Mouse (Mus musculus) kidney, postnatal 0 days (tissue): ENCODE results near the gene Tceal3. TPM values are rescaled to one million over a fixed set of nuclear protein-coding genes. Genes with fewer than 3 reads are reported as not detected.
"Not testable (repeated sequence)": the region's sequence is repeated elsewhere in the genome, so short reads cannot be mapped to it uniquely, and the experiment has no call there.

Experiments
- ATAC-seq: fragments of 200-750 bp; cut with Nextera tagmentation; replicated peaks from 2 replicates; pipeline ENCODE4 v1.8.0; 2017; ENCODE audit warnings: low read depth, moderate number of reproducible peaks, moderate TSS enrichment, moderate library complexity; ENCODE audit not compliant: low FRiP score
- DNase-seq: peaks from one replicate; pipeline ENCODE4 v3.0.0-alpha.2; 2016; ENCODE audit warnings: low spot score
- H3K27ac ChIP-seq: fragments of 300-500 bp; sonication (generic); 2 replicates; pipeline ENCODE4 v1.5.1; 2014; ENCODE audit warnings: mild to moderate bottlenecking
- H3K27me3 ChIP-seq: fragments of 300-500 bp; sonication (generic); 2 replicates; pipeline ENCODE4 v1.6.1; 2014; ENCODE audit warnings: low read length, mixed read lengths; ENCODE audit not compliant: insufficient read depth
- H3K36me3 ChIP-seq: fragments of 300-500 bp; sonication (generic); 2 replicates; pipeline ENCODE4 v1.6.1; 2014; ENCODE audit warnings: low read length, mixed read lengths; ENCODE audit not compliant: insufficient read depth
- H3K4me1 ChIP-seq: fragments of 300-500 bp; sonication (generic); replicated peaks from 2 replicates; pipeline ENCODE4 v1.6.1; 2014; ENCODE audit warnings: antibody characterized with exemption, low read length, mixed read lengths; ENCODE audit not compliant: insufficient read depth
- H3K4me2 ChIP-seq: fragments of 300-500 bp; sonication (generic); 2 replicates; pipeline ENCODE4 v1.6.1; 2014; ENCODE audit warnings: mild to moderate bottlenecking, low read length, moderate library complexity, mixed read lengths
- H3K4me3 ChIP-seq: fragments of 300-500 bp; sonication (generic); replicated peaks from 2 replicates; pipeline ENCODE4 v1.5.1; 2014; ENCODE audit warnings: low read depth, low read length
- H3K9ac ChIP-seq: fragments of 300-500 bp; sonication (generic); 2 replicates; pipeline ENCODE4 v1.6.1; 2014; ENCODE audit warnings: low read depth, low read length
- H3K9me3 ChIP-seq: fragments of 300-500 bp; sonication (generic); replicated peaks from 2 replicates; pipeline ENCODE4 v1.6.1; 2016; ENCODE audit warnings: low read length, inconsistent platforms, mixed read lengths
- CTCF ChIP-seq: IDR thresholded peaks from 2 replicates; pipeline ENCODE4 v1.5.1; 2016; ENCODE audit warnings: antibody characterized with exemption, low read depth, mild to moderate bottlenecking, moderate library complexity
- WGBS: fragments of 180-500 bp; shearing (Covaris S2); extraction: QIAGEN DNeasy Blood & Tissue Kit; methylation state at CpG from one replicate; pipeline ENCODE4 v1.1.7; 2014; 5-methylcytosine and 5-hydroxymethylcytosine counted together
- polyA plus RNA-seq: library from polyadenylated mRNA; unstranded; fragments of >200 nt; fragmentation: Nextera tagmentation; extraction: Ambion mirVana; gene quantifications from 2 replicates; pipeline ENCODE4 v1.2.1, GENCODE M21; 2015

Tceal3 gene
- polyA plus RNA-seq, 1 experiment from 2014 or later = 6.0 TPM

DNA sequence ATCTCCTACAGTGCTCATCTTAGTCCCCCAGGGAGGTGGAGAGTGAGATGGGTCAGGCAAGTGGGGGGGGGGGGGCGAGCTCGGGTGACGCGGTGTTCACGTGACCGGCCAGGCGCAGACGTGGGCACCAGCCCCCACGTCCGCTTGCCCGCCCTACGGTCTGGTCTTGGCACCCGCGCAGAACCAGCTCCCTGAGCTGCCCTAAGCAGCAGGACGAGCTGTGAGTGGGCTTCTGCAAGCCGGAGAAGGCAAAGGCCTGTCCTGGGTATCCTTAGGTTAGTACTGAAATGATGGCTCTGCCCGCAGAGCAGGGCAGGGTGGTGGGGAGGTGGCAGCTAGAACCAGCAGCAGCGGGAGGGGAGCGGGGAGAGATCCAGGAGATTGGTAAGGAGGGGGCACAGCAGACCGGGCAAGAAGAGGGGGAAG, 75.7 kb downstream of the Tceal3 start:
- no peak for TF ChIP-seq CTCF

DNA sequence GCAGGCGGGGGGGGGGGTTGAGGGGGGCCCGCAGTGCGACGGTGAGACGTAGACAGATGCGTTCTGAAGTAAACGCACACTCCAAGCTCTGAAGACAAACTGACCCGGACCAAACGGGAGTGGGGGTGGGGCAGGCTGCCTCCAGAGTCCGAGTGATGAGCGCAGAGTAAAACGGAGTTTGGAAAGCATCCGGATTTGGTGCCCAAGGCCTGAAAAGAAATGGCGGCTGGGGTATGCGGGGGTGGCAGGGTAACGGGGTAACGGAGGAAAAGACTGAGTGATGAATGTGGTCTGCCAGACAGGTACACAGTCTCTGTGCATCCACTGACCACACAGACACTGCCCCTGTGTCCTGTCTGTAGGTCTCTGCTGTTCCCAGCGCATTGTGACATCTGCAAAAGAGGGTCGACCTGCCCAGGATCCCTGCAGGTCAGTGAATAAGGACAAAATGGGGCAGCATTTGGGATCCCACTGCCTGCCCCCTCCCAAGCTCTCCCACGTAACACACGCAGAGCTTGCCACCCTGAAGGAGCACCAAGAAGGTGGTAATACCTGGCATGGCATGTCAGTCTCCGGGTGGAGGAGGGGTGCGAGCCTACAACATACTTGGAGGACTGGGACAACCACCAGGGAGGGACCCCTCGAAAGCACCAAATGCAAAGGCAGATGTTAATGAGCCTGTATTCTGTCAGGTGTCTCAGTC, 76.3 kb downstream of the Tceal3 start:
- 26% methylated on average over 22 of the region's 24 CpGs for WGBS
- Histone ChIP-seq H3K9ac (peak overlapping the region; percentile 18; the same call in 1 of the 2 replicates), H3K4me2 (peak overlapping the region; percentile 67), H3K4me3 (peak overlapping the region; percentile 28)
- not testable (repeated sequence) for H3K4me1 ChIP-seq, H3K9me3 ChIP-seq, H3K27me3 ChIP-seq, ATAC-seq, H3K27ac ChIP-seq, DNase-seq, H3K36me3 ChIP-seq

More for the DNA sequence above, 75.7 kb downstream of the Tceal3 start:
- H3K27ac ChIP-seq = no peak overlapping the region
- peak; percentile 46; the same call in 1 of the 2 replicates for ATAC-seq
- no peaks in the 10 kb centered on the region for H3K36me3 ChIP-seq
- H3K9me3 ChIP-seq = no peaks in the 10 kb centered on the region
- no peaks in the 10 kb centered on the region for H3K4me1 ChIP-seq
- DNase-seq = peak; percentile 0
- no peaks in the 10 kb centered on the region for H3K27me3 ChIP-seq
- peak overlapping the region; percentile 18; the same call in 1 of the 2 replicates for H3K9ac ChIP-seq
- 38% methylated on average over 12 of the region's 20 CpGs for WGBS
- peak overlapping the region; percentile 67 for H3K4me2 ChIP-seq
- H3K4me3 ChIP-seq = peak overlapping the region; percentile 28

- no peak overlapping the region for H3K27ac ChIP-seq
- no peak overlapping the region for H3K9ac ChIP-seq
- H3K36me3 ChIP-seq = no peaks in the 10 kb centered on the region
- no peaks in the 10 kb centered on the region for H3K27me3 ChIP-seq
- no peak overlapping the region for H3K4me3 ChIP-seq
- no peaks in the 10 kb centered on the region for H3K9me3 ChIP-seq
- H3K4me2 ChIP-seq = no peak overlapping the region
- 65% methylated on average over 2 of the region's 2 CpGs for WGBS
- ATAC-seq (no peak), DNase-seq (no peak)
- no peak for TF ChIP-seq CTCF
- no peaks in the 10 kb centered on the region for H3K4me1 ChIP-seq
Measured at GRCm38 (mm10) chrX:136668794-136669193, 78.2 kb downstream of the Tceal3 start.

DNA sequence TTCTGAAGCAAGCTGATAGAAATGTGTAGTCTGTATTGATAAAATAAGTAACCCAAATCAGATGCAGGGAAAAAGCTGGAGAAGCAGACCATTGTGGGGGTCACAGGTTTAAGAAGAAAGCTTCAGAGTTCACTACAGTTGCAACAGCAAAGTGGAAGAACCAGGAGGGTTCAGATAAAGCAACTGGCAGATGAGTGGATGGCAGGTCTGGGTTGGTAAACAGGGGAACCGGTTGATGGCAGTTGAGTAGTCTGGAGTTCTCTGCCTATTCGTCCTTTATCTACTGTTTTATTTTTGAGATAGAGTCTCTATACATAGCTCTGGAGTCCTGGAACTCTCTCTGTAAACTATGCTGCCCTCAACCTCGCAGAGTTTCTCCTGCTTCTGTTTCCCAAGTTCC, 90.3 kb downstream of the Tceal3 start:
- no peaks in the 10 kb centered on the region for H3K9me3 ChIP-seq
- no peak overlapping the region for H3K4me2 ChIP-seq
- H3K9ac ChIP-seq = no peak overlapping the region

GRCm38 (mm10) chrX:136691606-136692293, 101.1 kb downstream of the Tceal3 start:
- H3K4me1 ChIP-seq, H3K36me3 ChIP-seq, H3K27ac ChIP-seq, H3K27me3 ChIP-seq, H3K9ac ChIP-seq, DNase-seq, H3K4me2 ChIP-seq, H3K4me3 ChIP-seq, H3K9me3 ChIP-seq: not testable (repeated sequence)
- ATAC-seq = peak; percentile 73
- 36% methylated on average over 3 of the region's 3 CpGs for WGBS

More for the DNA sequence above, 90.3 kb downstream of the Tceal3 start:
- no peak overlapping the region for H3K4me3 ChIP-seq
- no peaks in the 10 kb centered on the region for H3K27me3 ChIP-seq
- ATAC-seq (no peak), DNase-seq (no peak)
- 63% methylated on average over 3 of the region's 3 CpGs for WGBS
- H3K27ac ChIP-seq = no peak overlapping the region
- no peaks in the 10 kb centered on the region for H3K36me3 ChIP-seq
- TF ChIP-seq CTCF = no peak
- H3K4me1 ChIP-seq = no peaks in the 10 kb centered on the region

DNA sequence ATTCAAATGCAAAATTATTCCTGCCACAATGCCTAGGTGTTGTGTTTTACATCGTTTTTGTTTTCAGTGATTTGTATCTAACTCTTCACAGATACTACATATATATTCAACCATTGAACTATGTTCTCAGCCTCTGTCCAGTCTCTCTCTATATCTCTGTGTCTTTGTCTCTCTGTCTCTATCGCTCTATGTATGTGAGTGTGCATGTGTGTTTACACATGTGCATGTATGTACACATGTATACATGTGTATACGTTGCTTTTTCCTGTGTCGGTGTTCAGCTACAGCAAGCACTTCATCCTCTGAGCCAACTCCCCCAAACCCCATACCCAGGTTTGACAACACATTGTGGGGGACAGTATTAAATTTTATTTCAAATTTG, 101.6 kb downstream of the Tceal3 start:
- WGBS = 81% methylated on average over 4 of the region's 4 CpGs
- H3K9me3 ChIP-seq = no peaks in the 10 kb centered on the region
- ATAC-seq (no peak), DNase-seq (no peak)
- H3K27me3 ChIP-seq = no peaks in the 10 kb centered on the region
- no peak for TF ChIP-seq CTCF
- H3K9ac ChIP-seq = no peak overlapping the region
- no peak overlapping the region for H3K27ac ChIP-seq
- no peaks in the 10 kb centered on the region for H3K36me3 ChIP-seq
- H3K4me2 ChIP-seq = no peak overlapping the region
- no peak overlapping the region for H3K4me3 ChIP-seq
- H3K4me1 ChIP-seq = no peaks in the 10 kb centered on the region
